Mouse (Mus musculus) kidney, postnatal 14 days (tissue): ENCODE data around the gene Pde6g.

ENCODE experiments used
- DNase-seq: peaks from one replicate; pipeline ENCODE4 v3.0.0; 2022; ENCODE audit warnings: mixed read lengths

The Pde6g gene

DNA sequence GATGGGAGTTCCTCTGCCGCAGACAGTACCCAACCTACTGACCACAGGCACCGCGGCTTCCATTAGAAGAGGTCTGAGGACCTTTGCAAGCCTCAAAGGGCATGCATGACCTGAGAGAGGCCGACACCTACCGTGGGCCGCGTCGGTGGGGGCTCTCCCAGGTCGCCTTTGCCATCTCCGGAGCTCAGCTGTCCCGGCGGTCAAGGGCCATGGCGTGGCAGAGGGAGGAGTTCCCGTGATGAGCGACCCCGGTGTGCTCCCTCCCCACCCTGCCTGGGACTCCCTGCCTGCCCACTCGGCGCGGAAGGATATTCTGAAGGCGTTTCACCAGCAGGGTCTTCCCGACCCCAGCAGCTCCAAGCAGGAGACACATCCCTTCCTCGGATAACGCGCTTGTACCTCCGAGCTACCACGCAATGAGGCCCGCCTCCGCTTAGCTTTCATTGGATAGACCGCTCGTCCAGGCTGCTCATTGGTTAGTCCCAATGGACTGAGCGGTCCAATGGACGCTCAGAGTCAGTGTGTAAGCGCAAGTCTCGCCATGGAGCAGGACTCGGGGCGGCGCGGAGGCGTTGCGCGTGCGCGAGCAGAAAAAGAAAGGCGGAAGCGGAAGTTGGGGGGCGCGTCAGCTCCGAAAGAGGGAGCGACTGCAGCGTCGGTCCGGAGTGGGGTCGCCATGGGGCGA lies 13.9 kb upstream of the Pde6g start, which contains the start of gene Arl16:
TSS of gene Arl16 (minus strand) at position 557 of the 685 bp plus-strand sequence.
- DNase-seq, result peak; percentile 96

DNA sequence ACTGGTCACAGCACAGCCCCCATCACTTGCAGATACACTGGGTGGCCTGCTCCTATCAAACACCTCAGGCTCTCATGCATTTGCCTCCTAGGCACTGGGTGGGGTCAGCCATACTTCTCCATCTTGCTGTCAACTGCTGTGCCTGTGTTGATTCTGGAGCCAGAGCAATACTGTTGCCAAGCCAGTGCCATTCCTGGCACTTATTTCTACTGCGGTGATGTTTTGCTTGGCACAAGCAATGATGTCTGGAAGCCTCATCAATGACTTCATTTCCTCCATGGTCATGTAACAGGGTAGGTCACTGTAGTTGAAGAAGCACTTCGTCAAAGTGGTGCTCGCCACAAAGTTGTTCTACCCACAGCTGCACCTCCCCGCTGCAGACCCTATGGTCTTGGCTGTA lies 12.2 kb upstream of the Pde6g start:
- DNase-seq, result no peak

DNA sequence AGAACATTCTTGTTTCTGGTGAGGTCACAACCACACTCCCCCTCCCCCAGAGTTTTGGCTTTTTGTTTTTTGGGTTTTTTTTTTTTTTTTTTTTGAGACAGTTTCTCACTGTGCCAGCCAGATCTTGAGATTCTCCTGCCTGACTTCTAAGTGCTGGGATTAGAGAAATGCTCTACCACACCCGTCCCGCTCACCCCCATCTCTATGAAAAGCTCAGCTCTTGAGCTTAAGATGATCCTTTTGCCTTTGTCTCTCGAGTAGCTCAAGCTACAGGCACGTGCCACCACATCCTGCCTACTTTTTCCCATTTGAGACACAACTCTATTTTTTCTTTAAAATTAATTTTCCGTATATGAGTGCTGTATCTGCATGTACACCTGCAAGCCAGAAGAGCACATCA lies 11.1 kb upstream of the Pde6g start:
- DNase-seq, result no peak

DNA sequence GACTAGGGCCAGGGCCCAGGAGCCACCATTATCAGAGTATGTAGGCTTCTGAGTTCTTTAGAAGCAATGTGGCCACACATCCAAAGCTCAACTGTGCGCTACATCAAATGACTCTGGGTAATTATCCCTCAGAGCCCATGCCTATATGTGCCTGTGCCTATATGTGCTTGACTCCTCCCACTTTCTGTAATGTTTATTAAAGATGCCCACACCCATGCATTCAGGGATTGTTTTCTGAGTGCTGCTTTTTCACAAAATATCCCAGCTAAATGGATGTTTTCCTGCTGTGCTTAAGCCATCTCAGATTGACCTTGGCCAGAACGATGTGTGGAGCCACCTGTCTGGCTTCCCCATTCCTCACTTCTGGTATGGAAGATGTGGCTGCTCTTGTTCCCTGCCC lies 10.2 kb upstream of the Pde6g start:
- DNase-seq, result no peak

DNA sequence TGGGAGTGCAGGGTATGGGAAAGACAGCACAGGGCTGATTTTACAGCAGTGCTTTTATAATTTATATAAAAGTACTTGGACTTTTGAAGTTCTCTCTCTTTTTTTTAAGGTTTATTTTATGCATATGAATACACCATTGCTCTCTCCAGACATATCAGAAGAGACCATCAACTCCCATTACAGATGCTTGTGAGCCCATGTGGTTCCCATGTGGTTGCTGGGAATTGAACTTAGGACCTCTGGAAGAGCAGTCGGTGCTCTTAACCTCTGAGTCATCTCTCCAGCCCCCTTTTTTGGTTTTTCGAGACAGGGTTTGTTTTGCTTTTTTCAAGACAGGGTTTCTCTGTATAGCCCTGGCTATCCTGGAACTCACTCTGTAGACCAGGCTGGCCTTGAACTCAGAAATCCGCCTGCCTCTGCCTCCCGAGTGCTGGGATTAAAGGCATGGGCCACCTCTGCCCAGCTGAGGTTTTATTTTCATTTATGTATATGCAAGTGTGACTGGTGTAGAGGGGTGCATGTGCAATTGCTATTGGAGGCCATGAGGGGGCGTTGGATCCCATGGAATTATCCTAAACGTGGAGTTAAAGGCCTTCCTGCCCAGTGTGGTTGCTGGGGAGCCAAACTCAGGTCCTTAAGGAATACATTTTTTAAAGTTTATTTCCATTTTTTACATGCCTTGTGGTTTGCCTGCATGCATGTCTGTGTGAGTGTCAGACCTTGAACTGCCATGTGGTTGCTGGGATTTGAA lies 5.7 kb upstream of the Pde6g start:
- no peak for DNase-seq

DNA sequence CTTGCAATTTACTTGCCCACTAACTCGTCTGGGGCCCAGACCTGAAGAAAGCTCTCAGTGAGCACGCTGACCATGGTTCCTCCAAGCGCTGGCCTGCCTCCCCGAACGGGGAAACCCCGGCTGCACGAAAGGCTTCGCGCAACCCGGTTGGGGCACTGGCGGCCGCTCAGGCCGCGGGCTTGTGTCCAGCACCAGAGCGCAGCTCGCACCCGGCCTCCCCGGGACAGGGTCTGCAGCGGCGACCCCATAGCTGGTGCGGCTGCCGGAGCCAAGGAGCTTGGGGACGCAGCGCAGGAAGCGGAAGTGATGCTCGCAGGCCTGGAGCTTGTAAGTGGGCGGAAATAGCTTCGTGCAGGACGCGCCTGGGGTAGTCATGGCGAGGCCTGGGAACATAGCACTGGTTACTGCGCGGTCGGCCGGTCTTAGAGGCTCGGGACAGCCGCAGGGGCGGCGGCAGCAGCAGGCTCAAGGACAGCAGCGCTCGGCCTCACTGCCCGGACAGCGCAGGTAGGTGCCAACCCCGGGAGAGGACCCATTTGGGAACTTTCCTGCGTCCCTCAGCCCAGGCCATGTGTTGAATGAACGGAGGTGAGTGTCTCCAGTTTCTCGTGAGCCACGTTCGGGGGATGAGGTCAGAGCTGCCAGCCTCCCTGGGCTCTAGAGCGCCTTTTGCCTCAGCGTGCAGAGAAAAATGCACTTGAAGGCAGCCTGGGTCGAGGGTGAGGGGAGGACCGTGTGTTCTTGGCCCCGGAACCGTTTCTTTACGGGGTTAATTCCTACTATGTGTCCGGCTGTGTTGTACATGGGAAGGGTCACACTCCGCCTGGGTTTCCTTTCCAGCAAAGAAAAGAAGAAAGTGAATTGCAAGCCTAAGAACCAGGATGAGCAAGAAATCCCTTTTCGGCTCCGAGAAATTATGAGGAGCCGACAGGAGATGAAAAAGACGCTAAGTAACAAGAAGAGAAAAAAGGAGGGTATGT lies 4.8 kb upstream of the Pde6g start, which contains the start of the genes Oxld1 and Ccdc137:
TSS of gene Oxld1 (minus strand) at position 297 of the 980 bp plus-strand sequence.
TSS of gene Ccdc137 (plus strand) at position 344 of the 980 bp plus-strand sequence.
- peak; percentile 85 for DNase-seq

DNA sequence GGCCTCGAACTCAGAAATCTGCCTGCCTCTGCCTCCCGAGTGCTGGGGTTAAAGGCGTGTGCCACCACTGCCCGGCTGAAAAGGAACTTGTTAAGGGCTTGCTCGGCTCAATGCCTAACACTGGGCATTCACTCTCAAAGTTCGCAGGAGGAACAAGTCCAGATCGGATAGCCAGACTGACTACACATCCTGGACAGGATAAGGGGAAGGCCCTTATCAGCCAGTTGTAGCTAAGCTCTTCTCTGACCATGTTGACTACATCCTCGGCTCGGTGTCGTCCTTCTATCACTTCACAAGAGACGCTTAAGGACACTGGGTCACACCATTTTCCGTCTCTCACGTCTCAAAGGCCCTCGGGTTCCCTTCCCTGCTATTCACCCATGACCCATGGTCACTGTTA lies 4.1 kb upstream of the Pde6g start:
- DNase-seq, result no peak

DNA sequence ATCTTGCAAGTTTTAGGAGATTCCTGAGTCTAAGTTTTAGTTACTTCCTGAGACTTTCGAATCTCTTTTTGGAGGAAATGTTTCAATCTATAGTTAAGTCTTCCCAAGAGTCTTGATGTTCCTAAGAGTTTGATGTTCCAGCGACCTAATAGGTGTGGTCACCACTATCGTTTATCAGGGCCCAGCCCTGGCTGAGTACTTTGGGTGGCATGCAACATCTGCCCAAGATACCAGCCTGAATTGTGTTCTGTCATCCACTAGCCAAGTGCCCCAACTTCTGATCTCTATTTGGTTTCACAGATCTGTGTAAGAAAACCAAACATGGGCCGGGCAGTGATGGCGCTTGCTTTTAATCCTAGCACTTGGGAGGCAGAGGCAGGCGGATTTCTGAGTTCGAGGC lies 2.1 kb upstream of the Pde6g start:
- no peak for DNase-seq

DNA sequence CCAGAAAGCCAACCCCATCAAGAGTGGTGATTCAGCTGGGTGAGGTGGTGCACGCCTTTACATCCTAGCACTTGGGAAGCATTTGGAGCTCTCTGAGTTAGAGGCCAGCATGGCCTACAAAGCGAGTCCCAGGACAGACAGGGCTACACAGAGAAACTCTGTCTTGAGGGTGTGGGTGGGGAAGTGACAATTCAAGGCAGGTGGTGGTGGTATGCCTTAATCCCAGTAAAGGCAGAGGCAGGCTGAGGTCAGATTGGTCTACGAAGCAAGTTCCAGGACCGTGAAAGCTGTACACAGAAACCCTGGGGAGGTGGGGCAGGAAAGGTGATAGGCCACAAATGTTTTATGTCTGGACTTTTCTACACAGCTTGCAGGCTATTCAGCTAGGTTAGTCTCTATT lies 1.7 kb upstream of the Pde6g start:
- DNase-seq, result no peak

DNA sequence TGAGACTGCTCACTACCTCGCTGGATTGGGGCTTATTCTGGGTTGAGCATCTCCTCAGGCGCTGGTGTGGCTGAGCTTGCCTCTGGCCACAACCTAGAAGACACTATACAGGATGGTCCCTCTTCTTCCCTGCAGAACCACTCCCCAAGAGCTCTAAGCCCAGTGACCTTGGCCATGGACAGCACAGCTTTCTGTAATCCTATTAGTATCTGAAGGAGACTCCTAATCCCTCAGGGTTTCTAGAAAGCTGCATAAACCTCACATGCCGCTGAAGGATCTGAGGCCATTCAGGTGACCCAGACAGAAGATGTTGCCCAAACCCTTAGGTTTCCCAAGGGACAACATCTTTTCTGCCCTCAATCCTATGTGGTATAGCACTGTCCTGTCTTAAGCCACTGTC lies 1.1 kb downstream of the Pde6g start:
- no peak for DNase-seq

DNA sequence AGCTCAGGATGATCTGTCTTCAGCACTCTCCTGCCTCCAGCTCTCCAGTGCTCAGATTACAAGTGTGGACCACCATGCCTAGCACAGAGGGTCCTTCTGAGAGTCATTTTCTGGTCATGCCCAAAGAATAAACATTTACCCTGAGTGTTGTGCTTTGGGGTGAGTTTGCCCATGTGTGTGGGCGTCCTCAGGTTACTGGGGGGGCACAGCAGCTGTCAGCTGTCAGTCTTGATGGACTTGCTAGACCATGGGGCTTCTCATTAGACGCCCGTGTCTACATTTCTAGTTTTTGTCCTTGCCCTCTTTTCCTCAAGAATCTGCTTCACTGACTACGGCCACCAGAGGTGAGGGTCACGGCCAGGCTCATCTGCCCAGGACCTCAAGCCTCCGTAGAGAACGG lies 6.1 kb downstream of the Pde6g start:
- DNase-seq, result no peak

DNA sequence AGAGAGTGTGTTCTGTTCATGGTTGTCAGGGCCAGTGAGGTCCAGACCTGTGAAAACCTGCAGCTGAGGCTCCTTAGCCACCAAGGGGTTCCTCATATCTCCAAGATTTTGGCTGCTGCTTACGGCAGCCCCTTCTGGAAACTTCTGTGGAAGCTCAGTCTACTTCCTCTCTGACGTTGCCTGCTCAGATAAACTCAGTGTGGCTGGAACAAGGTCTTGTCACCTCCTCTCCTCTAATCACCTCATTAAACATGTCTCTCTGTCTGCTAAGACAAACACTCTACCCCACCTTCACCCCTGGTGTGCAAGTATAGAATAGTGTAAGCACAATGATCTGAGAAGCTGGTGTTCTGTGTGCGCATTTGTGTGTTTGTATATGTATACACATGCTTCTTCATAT lies 7.8 kb downstream of the Pde6g start:
- DNase-seq, result no peak

DNA sequence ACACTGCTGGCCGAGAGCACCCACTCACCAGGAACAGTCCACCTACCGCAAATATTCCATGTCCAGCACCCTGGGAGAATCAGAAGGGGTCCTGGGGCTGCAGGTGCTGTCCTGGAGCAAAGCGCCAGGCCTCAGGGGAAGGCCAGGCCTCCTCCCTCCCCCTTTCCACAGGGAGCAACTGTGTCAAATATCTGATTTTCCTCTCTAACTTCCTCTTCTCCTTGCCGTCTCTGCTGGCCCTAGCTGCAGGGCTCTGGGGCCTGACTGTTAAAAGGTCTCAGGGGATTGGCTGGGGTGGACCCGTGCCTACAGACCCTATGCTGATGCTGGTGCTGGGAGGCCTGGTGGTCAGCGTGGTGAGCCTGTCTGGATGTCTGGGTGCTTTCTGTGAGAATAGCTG lies 9.2 kb downstream of the Pde6g start:
- no peak for DNase-seq

DNA sequence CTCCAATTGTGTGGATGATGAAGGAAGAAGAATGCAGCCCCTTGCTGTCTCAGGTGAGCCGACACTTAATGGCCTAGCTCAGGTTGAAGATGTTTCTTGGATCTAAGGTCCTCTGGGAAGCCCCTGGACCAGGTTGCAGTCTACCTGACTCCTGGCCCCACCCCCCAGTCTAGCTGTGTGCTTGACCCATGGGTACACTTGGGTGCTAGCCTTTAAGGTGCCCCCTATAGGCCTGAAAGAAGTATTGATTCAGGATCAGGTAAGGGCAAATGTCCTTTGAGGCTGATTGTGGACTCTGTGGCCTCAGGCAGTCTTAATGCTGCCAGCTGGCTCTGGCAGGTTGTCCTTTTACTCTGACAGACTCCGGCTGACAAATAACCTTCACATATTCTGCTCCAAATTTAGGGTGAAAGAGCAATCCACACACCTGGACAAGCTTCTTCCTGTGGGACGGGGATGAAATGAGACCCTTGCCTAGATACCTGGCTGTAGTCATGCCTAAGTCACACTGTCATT lies 10.5 kb downstream of the Pde6g start:
- DNase-seq, result no peak

DNA sequence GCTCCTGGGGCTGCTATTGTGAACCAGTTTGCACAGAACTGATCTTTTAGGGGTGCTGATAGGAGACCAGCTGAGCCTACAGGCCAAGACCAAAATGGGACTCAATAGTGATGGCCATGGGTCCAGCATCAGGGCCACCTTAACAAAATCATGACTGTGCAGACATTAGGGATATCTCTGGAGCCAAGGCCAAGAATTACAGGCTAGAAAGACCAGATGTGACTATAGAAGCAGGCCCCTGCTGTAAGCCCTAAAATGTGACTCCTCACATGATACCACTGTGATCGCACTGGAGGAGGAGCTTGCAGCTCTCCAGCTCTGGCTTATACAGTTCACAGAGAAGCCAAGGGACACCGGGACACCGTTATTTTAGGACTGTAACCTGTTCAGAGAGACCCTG lies 11.0 kb downstream of the Pde6g start, which contains the start of gene Tspan10:
TSS of gene Tspan10 (plus strand) at position 301 of the 400 bp plus-strand sequence.
- DNase-seq, result no peak

DNA sequence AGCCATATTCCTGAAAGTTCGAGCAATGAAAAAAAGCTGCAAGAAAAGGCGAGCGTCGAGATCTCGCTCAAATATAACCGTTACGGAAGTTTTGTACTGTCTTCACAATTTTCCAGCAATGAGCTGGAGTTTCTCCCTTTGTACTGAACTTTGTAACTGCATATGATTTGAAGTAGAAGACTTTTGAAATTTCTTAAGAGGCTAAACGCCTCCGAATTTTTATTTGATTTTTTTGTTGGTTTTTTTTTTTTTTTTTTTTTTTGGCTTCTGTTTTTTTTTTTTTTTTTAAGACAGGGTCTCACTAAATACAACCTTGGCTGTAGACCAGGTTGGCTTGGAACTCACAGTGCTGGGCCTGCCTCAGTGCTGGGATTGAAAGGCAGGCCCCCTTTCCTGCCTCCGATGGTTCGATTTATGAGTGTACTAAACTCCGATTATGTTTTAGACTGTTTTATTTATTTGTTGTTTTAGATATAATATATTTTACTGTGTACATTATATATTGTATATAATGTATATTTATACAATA lies 15.4 kb downstream of the Pde6g start:
- DNase-seq, result no peak

DNA sequence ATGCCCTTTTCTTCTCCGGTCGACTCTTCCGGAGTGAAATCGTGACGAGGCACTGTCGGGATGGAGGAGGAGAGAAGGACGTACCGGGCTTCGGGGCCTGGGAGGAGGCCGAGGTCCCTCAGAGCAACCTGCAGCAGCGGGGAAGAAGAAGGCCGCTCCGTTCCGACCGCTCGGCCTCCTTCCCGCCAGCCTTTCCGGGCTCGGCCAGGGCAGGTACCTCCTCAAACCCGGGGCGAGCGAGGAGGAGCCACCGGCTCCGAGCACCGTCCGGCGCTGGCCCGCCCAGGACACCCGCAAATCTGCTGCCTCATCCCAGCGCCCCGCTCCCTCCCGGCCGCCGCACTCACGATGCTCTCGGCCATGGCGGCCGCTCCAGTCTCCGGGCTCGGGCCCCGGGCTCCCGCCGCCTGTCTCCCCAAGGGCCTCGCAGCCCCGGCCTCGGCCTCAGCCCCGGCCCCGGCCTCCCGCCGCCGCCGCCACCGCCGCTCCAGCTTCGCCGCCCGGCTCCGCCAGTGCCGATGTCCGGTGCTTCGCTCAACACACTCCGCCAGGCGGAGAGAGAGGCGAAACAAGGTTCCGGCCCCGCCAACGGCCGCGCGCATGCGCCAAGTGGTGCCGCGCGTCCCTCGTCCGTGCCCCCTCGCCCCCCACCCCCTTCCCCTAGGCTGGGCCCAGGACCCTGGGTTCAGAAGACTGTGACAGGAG lies 16.0 kb downstream of the Pde6g start, which contains the start of gene Nploc4:
TSS of gene Nploc4 (minus strand) at position 557 of the 705 bp plus-strand sequence.
- DNase-seq, result peak; percentile 92

DNA sequence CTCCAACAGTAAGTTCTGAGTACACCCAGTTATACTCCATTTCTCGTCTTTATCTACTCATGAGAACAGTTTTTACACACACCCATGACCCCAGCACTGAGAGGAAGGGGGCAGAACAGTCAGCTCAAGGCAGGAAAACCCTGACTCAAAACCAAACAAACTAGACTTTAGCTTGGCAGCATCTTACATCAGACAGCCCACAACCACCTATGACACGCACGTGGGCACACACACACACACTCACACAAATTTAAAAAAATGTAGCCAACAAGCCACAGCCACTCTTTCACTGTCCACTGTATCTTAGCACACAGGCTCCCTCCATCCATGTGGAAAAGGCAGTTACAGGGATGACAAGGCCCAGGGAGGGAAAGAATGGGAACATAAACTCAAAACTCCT lies 26.6 kb downstream of the Pde6g start:
- DNase-seq, result no peak

DNA sequence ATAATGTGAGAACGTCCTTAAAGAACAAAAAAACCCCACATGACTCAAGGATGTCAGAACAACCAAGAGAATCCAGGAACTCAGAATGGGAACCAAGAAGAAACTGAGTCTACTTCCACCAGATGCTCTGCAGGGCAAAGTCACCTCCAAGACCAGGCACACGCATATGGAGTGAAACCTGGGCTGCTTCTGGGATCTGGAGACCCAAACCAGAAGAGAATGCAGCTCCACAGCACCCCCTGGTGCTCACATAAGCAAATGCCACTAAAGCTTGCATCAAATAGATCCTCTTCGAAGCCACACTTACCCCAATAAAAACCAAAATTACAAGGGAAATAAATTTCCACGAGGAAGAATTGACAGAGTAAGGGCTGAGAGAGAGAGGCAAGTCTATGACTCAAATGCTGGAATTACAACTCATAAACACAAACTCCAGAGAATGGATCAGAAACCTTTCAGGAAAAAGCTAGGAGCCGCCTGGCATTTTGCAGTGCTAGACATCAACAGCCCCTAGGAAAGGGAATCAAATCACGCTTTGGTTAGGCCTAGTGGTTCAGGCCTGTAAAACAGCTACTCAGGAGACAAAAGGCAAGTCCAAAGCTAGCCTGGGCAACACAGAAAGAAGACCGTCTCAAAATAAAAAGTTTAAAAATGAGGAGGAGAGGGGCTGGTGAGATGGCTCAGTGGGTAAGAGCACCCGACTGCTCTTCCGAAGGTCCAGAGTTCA lies 29.6 kb downstream of the Pde6g start:
- peak; percentile 67 for DNase-seq

DNA sequence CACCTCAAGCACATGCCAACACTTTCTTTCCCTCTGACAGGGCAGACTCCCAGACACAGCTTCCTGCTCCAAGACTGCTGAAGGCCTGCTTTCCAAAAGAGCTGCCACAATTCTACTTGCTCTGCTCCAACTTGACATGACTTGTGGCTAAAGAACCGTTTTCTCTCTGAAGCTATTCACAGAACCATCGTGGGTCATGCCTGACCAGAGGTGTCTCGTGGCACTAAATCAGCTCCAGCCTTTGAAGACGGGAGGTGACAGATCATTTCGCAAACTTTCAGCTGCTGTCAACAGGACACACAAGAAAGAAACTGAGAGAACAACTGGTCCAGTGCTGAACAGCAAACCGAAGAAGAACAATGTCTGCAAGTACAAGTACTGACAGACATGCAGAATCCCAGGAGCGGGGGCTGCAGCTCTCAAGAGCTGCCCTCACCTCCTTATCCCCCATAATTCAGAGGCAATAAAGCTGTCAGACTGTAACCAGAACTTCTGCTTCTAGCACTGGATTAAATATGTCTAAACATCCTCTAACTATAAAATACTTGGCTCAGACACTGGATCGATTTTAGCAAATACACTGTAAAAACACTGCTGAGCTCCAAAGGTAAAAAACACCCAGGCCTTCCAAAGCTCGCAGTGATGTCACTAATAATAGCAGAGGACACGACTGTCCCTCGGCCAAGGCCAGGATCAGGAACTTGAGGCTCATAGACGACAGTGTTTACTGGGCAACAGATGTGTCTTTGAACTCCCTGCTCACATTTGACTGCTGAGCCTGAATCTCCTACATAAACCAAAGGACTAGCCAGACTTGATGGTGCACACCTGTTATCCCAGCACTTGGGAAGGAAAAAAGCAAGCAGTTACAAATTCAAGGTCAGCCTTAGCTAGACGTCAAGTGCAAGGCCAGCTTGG lies 30.4 kb downstream of the Pde6g start:
- DNase-seq, result peak; percentile 24
